Mouse (Mus musculus) mammary gland, adult 2 months (tissue): ENCODE measurements around the gene Sbno1. TPM values are rescaled to one million over a fixed set of nuclear protein-coding genes. Genes with fewer than 3 reads are reported as not detected.

Experiments
- polyA plus RNA-seq: library from polyadenylated mRNA; depleted of rRNA; stranded (reverse); fragments of >200 nt; gene quantifications from 2 replicates; pipeline ENCODE4 v1.2.3, GENCODE M21; 2012; ENCODE audit warnings: low replicate concordance; rRNA removed

The Sbno1 gene
- 12.5 and 20.0 TPM in 2 replicates for polyA plus RNA-seq

DNA sequence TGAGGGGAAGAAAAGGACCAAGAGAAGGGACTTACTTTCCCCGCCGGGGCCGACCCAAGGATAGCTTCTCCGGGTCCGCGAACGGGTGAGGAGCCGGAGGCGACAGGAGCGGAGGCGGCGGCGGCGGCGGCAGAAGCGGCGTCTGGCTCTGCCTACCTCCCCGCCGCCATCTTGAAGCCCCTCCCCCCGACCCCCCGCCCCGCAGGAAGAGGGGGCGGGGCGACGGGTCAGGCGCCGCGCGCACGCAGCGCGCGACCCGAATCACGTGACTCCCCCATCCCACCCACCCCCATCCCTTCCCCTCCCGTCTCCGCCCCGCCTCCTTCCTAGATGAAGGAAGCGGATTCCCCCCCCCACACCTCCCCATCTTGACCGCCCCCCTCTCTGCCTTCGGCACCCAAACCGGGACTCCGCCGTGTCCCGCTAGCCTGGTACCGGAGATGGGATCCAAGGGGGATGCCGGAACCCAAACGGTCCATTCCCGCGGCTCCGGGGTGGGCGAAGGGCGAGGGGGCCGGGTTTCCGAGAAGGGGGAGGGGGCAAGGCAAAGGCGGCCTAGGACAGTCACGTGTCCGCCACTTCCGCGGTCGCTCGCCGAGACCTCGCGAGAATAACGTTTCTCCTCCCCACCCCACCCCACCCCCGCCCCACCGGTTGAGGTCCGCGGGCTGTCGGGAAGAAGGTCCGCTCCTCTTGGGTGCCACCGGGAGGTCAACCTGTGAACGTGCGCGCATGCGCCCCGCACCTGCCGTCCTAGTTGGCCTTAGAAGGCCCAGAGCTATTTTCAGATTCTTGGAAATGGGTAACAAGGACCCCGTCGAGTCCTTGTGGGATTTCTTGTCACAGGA lies at the start of gene Sbno1:
Gene Sbno1 (minus strand): TSS at position 590 of the 848 bp plus-strand sequence.

GRCm38 (mm10) chr5:124439447-124440093 lies 13.8 kb upstream of the Sbno1 start, which contains the start of gene Kmt5a:
TSS of gene Kmt5a (plus strand) at chr5:124439930.

GRCm38 (mm10) chr5:124362982-124363381 lies 62.8 kb downstream of the Sbno1 start, which contains the start of gene Cdk2ap1:
TSS of gene Cdk2ap1 (minus strand) at chr5:124363082.

DNA sequence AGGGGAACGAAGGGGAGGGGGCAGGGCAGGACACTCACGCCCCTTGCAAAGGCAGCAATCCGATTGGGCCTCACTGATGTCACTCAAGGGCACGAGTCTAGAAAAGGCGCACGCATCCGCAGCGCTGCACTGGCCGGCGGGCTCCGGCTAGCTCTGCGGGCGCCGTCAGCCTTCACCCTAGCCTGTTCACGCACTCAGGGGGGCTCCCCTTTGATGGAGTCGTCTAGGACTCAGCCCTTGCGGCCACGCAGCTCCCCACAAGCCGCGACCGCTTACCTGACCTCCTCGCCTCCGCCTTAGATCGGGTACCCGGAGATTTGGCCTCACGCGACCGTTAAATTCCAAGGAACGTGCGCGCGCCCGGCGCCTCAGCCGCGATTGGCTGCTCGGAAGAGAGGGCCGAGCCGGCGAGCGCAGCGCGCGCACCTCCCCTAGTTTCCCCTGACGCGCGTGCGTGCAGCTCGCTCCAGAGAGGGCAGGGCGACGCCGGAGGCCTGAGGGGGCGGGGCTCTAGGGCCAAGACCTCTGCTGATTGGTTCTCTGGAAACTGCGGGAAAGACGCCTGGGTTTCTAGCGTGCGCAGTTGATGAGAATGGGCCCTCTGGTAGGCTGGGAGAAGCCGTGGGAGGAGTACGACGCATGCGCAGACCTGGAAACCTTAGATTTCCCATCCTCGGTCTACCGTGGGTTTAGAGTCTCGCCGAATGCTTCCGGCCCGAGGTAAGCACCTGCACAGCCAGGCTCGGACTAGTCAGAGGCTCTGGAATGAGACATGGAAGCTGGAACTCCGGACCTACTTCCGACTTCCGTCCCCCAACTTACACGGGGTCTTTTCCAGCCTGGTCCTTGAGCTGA lies 98.1 kb downstream of the Sbno1 start, which contains the start of the genes Mphosph9 and 2810006K23Rik:
Gene Mphosph9 (minus strand): TSS at position 463 of the 855 bp plus-strand sequence.
Gene 2810006K23Rik (plus strand): TSS at position 580 of the 855 bp plus-strand sequence.

Other genes starting within 250 kb of the Sbno1 start
- gene Pitpnm2, start 176.2 kb downstream of the Sbno1 start, polyA plus RNA-seq = 39.4 and 128 TPM in 2 replicates
- gene Mphosph9, start 98.0 kb downstream of the Sbno1 start, polyA plus RNA-seq = 2.8 and 3.6 TPM in 2 replicates
- gene 2810006K23Rik, start 97.9 kb downstream of the Sbno1 start, polyA plus RNA-seq = 5.4 and 8.5 TPM in 2 replicates
- gene Cdk2ap1, start 62.9 kb downstream of the Sbno1 start, polyA plus RNA-seq = 125 and 162 TPM in 2 replicates
- 54.7 and 64.3 TPM in 2 replicates for gene Kmt5a, start 13.9 kb upstream of the Sbno1 start, polyA plus RNA-seq
- 21.9 and 44.9 TPM in 2 replicates for gene Rilpl2, start 52.4 kb upstream of the Sbno1 start, polyA plus RNA-seq
- 2.0 and 2.4 TPM in 2 replicates for gene Snrnp35, start 57.1 kb upstream of the Sbno1 start, polyA plus RNA-seq
- 9.8 and 16.8 TPM in 2 replicates for gene Rilpl1, start 105.4 kb upstream of the Sbno1 start, polyA plus RNA-seq
- gene Tmed2, start 114.7 kb upstream of the Sbno1 start, polyA plus RNA-seq = 117 and 209 TPM in 2 replicates
- gene Ddx55, start 126.9 kb upstream of the Sbno1 start, polyA plus RNA-seq = 13.5 and 15.8 TPM in 2 replicates
- 14.8 and 24.7 TPM in 2 replicates for gene Eif2b1, start 153.1 kb upstream of the Sbno1 start, polyA plus RNA-seq
- gene Gtf2h3, start 153.1 kb upstream of the Sbno1 start, polyA plus RNA-seq = 32.1 and 61.1 TPM in 2 replicates
- gene Atp6v0a2, start 202.6 kb upstream of the Sbno1 start, polyA plus RNA-seq = 56.2 and 58.1 TPM in 2 replicates